Mouse (Mus musculus) liver, embryonic 14.5 days (tissue): ENCODE results near the gene Fam219a. TPM values are rescaled to one million over a fixed set of nuclear protein-coding genes. Genes with fewer than 3 reads are reported as not detected.

Experiments
- ATAC-seq: fragments of 200-750 bp; cut with Nextera tagmentation; 2 replicates; pipeline ENCODE4 v1.8.0; 2017; ENCODE audit warnings: moderate number of reproducible peaks, mild to moderate bottlenecking, moderate library complexity; ENCODE audit not compliant: insufficient read depth
- DNase-seq, 3 experiments: peaks; one replicate each; pipeline ENCODE4 v3.0.0-alpha.2; 2012 to 2013; ENCODE audit warnings: low read depth in 3 of 3, low spot score in 3 of 3
- H3K27ac ChIP-seq: fragments of 300-500 bp; sonication (generic); 2 replicates; pipeline ENCODE4 v1.5.1; 2014; ENCODE audit warnings: moderate library complexity, mild to moderate bottlenecking, control low read depth, inconsistent platforms
- H3K27me3 ChIP-seq: fragments of 300-500 bp; sonication (generic); 2 replicates; pipeline ENCODE4 v1.6.1; 2014; ENCODE audit warnings: mild to moderate bottlenecking, low read length, moderate library complexity; ENCODE audit not compliant: control insufficient read depth, insufficient read depth
- H3K36me3 ChIP-seq: fragments of 300-500 bp; sonication (generic); replicated peaks from 2 replicates; pipeline ENCODE4 v1.6.1; 2014; ENCODE audit warnings: low read depth; ENCODE audit not compliant: control insufficient read depth, insufficient read depth
- H3K4me1 ChIP-seq, 2 experiments: fragments of 200-500 bp in 1 of 2; fragments of 300-500 bp in 1 of 2; sonication (generic) in 1 of 2; replicated peaks; 2 replicates each; pipeline ENCODE4 v1.6.1; 2012 to 2014; ENCODE audit warnings: antibody characterized with exemption in 1 of 2, inconsistent platforms in 1 of 2, low read length in 1 of 2; ENCODE audit not compliant: control insufficient read depth in 2 of 2, insufficient read depth in 2 of 2
- H3K4me2 ChIP-seq: fragments of 300-500 bp; sonication (generic); 2 replicates; pipeline ENCODE4 v1.6.1; 2014; ENCODE audit warnings: low read depth, mild to moderate bottlenecking, control low read depth, moderate library complexity
- H3K4me3 ChIP-seq, 2 experiments: fragments of 200-500 bp in 1 of 2; fragments of 300-500 bp in 1 of 2; sonication (generic) in 1 of 2; 2 replicates each; pipeline ENCODE4 v1.5.1; 2012 to 2014; ENCODE audit warnings: low read depth in 2 of 2, low read length in 2 of 2, mild to moderate bottlenecking in 2 of 2, control low read depth in 1 of 2, inconsistent platforms in 1 of 2, moderate library complexity in 1 of 2; ENCODE audit not compliant: insufficient read depth in 1 of 2
- H3K9ac ChIP-seq: fragments of 300-500 bp; sonication (generic); replicated peaks from 2 replicates; pipeline ENCODE4 v1.6.1; 2014; ENCODE audit warnings: mild to moderate bottlenecking, control low read depth, moderate library complexity
- H3K9me3 ChIP-seq: fragments of 300-500 bp; sonication (generic); 2 replicates; pipeline ENCODE4 v1.6.1; 2016; ENCODE audit warnings: low read length, mixed read lengths; ENCODE audit not compliant: control insufficient read depth
- CTCF ChIP-seq: IDR thresholded peaks from 2 replicates; pipeline ENCODE4 v1.5.1; 2016; ENCODE audit warnings: antibody characterized with exemption, low read depth, control low read depth
- EP300 ChIP-seq: IDR thresholded peaks from 2 replicates; pipeline ENCODE4 v1.6.1; 2016; ENCODE audit warnings: antibody characterized with exemption, low read depth
- WGBS: fragments of 180-500 bp; shearing (Covaris S2); extraction: QIAGEN DNeasy Blood & Tissue Kit; methylation state at CpG from one replicate; pipeline ENCODE4 v1.1.7; 2014; ENCODE audit not compliant: insufficient replicate concordance; 5-methylcytosine and 5-hydroxymethylcytosine counted together
- polyA plus RNA-seq, 2 experiments: library from polyadenylated mRNA; depleted of rRNA in 1 of 2; stranded (reverse) in 1 of 2; unstranded in 1 of 2; fragments of >200 nt; fragmentation: Nextera tagmentation in 1 of 2; extraction: Ambion mirVana in 1 of 2; gene quantifications; 2 replicates each; pipeline versions ENCODE4 v1.2.1 to v1.2.3; 2012 to 2014

Gene Fam219a
- polyA plus RNA-seq, 2 experiments: 0.38 to 1.8 TPM

GRCm38 (mm10) chr4:41534866-41535265 is 34.5 kb downstream of the Fam219a start:
- Histone ChIP-seq H3K27ac (no peak overlapping the region), H3K4me2 (no peak overlapping the region), H3K4me3 (no peak overlapping the region), H3K9me3 (no peaks in the 10 kb centered on the region), H3K4me1 (no peaks in the 10 kb centered on the region), H3K36me3 (no peaks in the 10 kb centered on the region), H3K9ac (no peak overlapping the region), H3K27me3 (no peaks in the 10 kb centered on the region)
- WGBS: 48% methylated on average over 5 of the region's 5 CpGs
- ATAC-seq (no peak), DNase-seq (no peak)
- TF ChIP-seq CTCF (no peak), EP300 (no peak)

- no peaks in the 10 kb centered on the region for H3K4me1 ChIP-seq
- DNase-seq: peak in 1 of 3 experiments; percentile 17
- ATAC-seq: no peak
- no peak overlapping the region for H3K4me3 ChIP-seq
- no peaks in the 10 kb centered on the region for H3K27me3 ChIP-seq
- 17% methylated on average over 6 of the region's 6 CpGs for WGBS
- H3K9me3 ChIP-seq: no peaks in the 10 kb centered on the region
- no peak overlapping the region for H3K4me2 ChIP-seq
- no peak for TF ChIP-seq EP300
- no peak for TF ChIP-seq CTCF
- no peaks in the 10 kb centered on the region for H3K36me3 ChIP-seq
- H3K27ac ChIP-seq: no peak overlapping the region
- no peak overlapping the region for H3K9ac ChIP-seq
Measured at GRCm38 (mm10) chr4:41532420-41532819, 36.9 kb downstream of the Fam219a start.

GRCm38 (mm10) chr4:41527996-41528395 is 41.3 kb downstream of the Fam219a start:
- DNase-seq (no peak), ATAC-seq (no peak)
- WGBS: 56% methylated on average over 8 of the region's 8 CpGs

GRCm38 (mm10) chr4:41527076-41527475 is 42.3 kb downstream of the Fam219a start:
- DNase-seq: no peak
- Histone ChIP-seq H3K4me3 (no peak overlapping the region), H3K9ac (no peak overlapping the region), H3K27ac (no peak overlapping the region), H3K4me1 (no peaks in the 10 kb centered on the region), H3K9me3 (no peaks in the 10 kb centered on the region), H3K4me2 (no peak overlapping the region), H3K36me3 (no peaks in the 10 kb centered on the region), H3K27me3 (no peaks in the 10 kb centered on the region)
- TF ChIP-seq CTCF (no peak), EP300 (no peak)
- no peak for ATAC-seq
- 51% methylated on average over 13 of the region's 13 CpGs for WGBS

More at GRCm38 (mm10) chr4:41527996-41528395, 41.3 kb downstream of the Fam219a start:
- H3K36me3 ChIP-seq: no peaks in the 10 kb centered on the region
- no peaks in the 10 kb centered on the region for H3K9me3 ChIP-seq
- TF ChIP-seq EP300: no peak
- no peak for TF ChIP-seq CTCF
- no peak overlapping the region for H3K27ac ChIP-seq
- H3K27me3 ChIP-seq: no peaks in the 10 kb centered on the region
- H3K4me2 ChIP-seq: no peak overlapping the region
- H3K9ac ChIP-seq: no peak overlapping the region
- no peak overlapping the region for H3K4me3 ChIP-seq
- no peaks in the 10 kb centered on the region for H3K4me1 ChIP-seq

- no peaks in the 10 kb centered on the region for H3K27me3 ChIP-seq
- H3K27ac ChIP-seq: no peak overlapping the region
- H3K9ac ChIP-seq: no peak overlapping the region
- TF ChIP-seq CTCF: no peak
- TF ChIP-seq EP300: no peak
- H3K4me2 ChIP-seq: no peak overlapping the region
- H3K4me1 ChIP-seq: no peaks in the 10 kb centered on the region
- no peaks in the 10 kb centered on the region for H3K36me3 ChIP-seq
- DNase-seq (no peak), ATAC-seq (no peak)
- H3K4me3 ChIP-seq: no peak overlapping the region
- no peaks in the 10 kb centered on the region for H3K9me3 ChIP-seq
- WGBS: 52% methylated on average over 7 of the region's 7 CpGs
Measured at GRCm38 (mm10) chr4:41526553-41526952, 42.8 kb downstream of the Fam219a start.
